Mouse (Mus musculus) erythroblast, embryonic 14.5 days (primary cell): ENCODE data around the gene Hipk1. TPM values are rescaled to one million over a fixed set of nuclear protein-coding genes. Genes with fewer than 3 reads are reported as not detected.

Experiments used
- H3K27me3 ChIP-seq: 2 replicates; pipeline ENCODE4 v1.6.1; 2012; ENCODE audit warnings: inconsistent platforms; ENCODE audit not compliant: control insufficient read depth
- H3K36me3 ChIP-seq: 2 replicates; pipeline ENCODE4 v1.6.1; 2012; ENCODE audit warnings: mild to moderate bottlenecking, inconsistent platforms; ENCODE audit not compliant: control insufficient read depth
- H3K4me1 ChIP-seq: 2 replicates; pipeline ENCODE4 v1.6.1; 2012; ENCODE audit warnings: inconsistent platforms; ENCODE audit not compliant: control insufficient read depth
- H3K4me3 ChIP-seq: replicated peaks from 2 replicates; pipeline ENCODE3; 2012; ENCODE audit warnings: moderate library complexity, mild to moderate bottlenecking, inconsistent platforms
- H3K9me3 ChIP-seq: 2 replicates; pipeline ENCODE4 v1.6.1; 2012; ENCODE audit warnings: low read length, inconsistent platforms, mixed read lengths; ENCODE audit not compliant: control insufficient read depth
- GATA1 ChIP-seq: IDR thresholded peaks from 2 replicates; pipeline ENCODE4 v1.6.1; 2012; ENCODE audit warnings: low read length, inconsistent platforms, mixed read lengths
- TAL1 ChIP-seq: IDR thresholded peaks from 3 replicates; pipeline ENCODE4 v1.6.1; 2012; ENCODE audit warnings: low read length, inconsistent platforms, mixed read lengths
- polyA plus RNA-seq: library from polyadenylated mRNA; stranded (reverse); fragments of >175 nt; gene quantifications from 2 replicates; pipeline ENCODE4 v1.2.3, GENCODE M21; 2012

The Hipk1 gene
- polyA plus RNA-seq, 1 experiment = 7.4 TPM

DNA sequence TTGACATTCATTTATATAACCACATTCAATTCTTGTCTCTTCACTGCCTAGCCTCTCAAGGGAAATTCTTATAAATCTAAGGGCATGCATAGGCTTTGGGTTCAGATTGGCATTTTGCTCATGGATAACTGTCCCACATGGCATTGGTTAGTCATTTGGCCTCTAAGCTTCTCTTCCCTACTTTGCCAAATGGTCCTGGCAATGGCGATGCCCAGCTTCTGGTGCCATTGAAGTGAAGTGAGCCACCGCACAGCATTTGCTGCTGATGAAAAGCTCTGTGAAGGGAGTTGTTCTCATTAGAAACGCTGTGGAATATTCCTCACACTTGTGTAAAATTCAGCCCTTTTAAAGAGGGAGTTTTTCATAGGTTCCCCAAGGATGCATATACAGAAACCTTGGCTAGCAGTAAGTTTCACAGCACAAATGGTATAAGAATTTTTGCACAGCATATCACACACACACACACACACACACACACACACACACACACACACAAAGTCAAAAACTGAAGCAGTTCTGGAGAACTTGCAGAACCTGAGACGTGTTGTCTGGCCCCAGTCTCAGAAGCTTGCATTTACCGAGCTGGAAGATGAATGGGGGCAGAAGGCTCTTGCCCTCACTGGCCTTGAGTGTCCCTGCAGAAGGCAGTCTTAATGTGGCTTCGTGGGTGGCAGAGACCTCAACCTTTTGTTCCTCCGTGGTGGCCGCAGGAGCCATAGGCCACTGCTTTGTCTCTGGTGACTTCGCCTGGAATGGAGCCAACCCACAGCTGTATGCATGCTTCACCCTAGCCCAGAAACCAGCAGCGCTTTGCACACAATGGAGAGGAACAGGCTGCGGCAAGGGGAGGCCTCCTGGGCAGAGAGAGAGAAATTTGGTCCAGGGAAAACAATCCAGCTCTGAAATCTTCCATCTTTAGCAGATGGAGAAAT is 75.3 kb downstream of the Hipk1 start:
- Histone ChIP-seq H3K4me1 (no peaks in the 10 kb centered on the region), H3K9me3 (no peaks in the 10 kb centered on the region), H3K36me3 (no peaks in the 10 kb centered on the region), H3K4me3 (no peak overlapping the region), H3K27me3 (no peaks in the 10 kb centered on the region)
- TF ChIP-seq TAL1 (no peak), GATA1 (no peak)

DNA sequence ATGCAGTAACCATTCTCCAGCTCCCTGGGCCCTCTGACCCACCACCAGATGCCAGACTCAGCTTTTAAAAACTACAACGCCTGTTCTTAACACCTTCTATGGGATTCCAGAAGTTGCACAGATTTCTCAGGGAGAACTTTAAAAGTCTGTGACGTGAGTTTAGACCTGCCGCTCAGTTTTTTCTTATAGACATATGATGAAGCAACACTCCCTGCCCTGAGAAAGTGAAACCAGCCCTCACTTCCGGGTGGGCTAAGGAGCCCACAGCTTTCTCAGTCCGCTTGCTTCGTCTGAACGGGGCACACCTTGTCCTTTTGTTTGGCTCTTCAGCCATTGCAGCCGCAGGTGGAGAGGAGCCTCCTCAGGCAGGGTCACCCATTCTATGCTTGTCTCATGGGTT is 76.4 kb downstream of the Hipk1 start:
- Histone ChIP-seq H3K4me1 (no peaks in the 10 kb centered on the region), H3K4me3 (no peak overlapping the region), H3K9me3 (no peaks in the 10 kb centered on the region), H3K36me3 (no peaks in the 10 kb centered on the region), H3K27me3 (no peaks in the 10 kb centered on the region)
- no peak for TF ChIP-seq TAL1
- no peak for TF ChIP-seq GATA1

DNA sequence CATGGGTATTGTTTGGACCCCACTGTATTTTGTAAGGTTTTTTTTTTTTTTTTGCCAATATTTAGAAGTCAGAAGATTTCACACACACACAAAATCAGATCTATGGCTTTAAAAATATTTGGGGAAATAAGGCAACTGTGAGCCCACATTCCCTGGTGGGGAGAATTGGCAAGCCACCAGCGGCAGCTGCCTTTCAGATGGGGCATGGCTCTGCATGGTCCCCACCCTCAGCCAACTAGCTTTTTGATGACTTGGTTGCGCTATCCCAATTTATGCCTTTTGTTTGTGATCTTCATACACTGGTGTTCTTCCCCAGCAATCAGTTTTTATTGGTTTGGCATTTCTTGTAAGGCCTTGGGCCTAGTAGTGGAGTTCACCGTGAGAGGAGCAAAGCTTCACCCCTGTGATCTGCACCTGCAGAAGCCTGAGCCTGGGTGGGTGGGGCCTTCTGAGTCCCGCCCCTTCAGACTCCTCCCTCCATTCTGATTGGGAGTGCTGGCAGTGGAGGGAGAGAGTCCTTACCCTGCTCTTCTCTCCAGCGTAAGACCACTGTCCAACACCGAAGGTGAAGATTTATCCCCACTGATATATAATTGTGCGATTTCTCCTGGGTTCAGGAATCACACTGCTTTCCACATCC is 77.0 kb downstream of the Hipk1 start:
- Histone ChIP-seq H3K4me3 (no peak overlapping the region), H3K36me3 (no peaks in the 10 kb centered on the region), H3K4me1 (no peaks in the 10 kb centered on the region), H3K27me3 (no peaks in the 10 kb centered on the region), H3K9me3 (no peaks in the 10 kb centered on the region)
- TF ChIP-seq GATA1 (no peak), TAL1 (no peak)

DNA sequence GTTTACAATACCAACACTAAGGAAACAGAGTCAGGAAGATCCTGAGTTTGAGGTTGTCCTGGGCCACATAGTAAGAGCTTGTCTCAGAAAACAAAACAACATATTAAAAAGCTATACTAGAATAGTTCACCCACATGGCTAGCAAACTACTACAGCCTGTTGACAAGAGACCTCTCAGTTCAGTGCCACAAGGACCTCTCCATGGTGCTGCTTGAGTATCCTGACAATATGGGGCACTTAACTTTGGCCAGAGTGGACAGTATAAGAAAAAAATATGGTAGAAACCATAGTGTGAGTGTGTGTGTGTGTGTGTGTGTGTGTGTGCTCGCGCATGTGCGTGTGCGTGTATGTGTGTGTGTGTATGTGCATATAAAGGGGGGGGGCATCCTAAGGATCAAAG is 79.2 kb downstream of the Hipk1 start:
- Histone ChIP-seq H3K9me3 (no peaks in the 10 kb centered on the region), H3K4me3 (no peak overlapping the region), H3K27me3 (no peaks in the 10 kb centered on the region), H3K4me1 (no peaks in the 10 kb centered on the region), H3K36me3 (no peaks in the 10 kb centered on the region)
- no peak for TF ChIP-seq TAL1
- TF ChIP-seq GATA1 = no peak

DNA sequence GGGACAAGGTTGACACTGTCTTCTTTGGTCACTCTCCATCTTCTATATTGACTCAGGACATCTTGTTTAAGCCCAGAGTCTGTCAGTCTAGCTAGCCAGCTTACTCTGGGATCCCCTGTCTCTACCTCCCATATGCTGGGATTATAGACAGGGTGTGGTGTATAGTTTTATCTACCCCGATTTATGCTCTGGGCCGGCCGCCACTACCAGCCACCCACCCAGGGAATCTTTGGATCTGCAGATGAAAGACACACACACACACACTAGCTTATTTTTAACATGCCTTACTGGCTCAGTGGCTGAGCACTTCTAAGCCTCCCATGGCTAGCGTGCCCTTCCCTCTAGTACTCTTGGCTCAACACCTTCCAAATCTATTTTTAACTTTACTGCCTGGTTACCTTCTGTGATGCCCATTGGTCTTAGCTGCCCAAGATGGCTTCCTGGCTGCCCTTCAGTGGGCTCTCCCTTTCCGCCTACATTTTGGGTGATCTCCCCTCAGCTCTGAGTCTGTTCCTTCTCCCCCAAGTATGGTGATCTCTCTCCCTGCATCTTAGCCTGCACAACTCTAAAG is 81.8 kb downstream of the Hipk1 start:
- Histone ChIP-seq H3K4me1 (no peaks in the 10 kb centered on the region), H3K27me3 (no peaks in the 10 kb centered on the region), H3K4me3 (no peak overlapping the region), H3K36me3 (no peaks in the 10 kb centered on the region), H3K9me3 (no peaks in the 10 kb centered on the region)
- no peak for TF ChIP-seq GATA1
- no peak for TF ChIP-seq TAL1

DNA sequence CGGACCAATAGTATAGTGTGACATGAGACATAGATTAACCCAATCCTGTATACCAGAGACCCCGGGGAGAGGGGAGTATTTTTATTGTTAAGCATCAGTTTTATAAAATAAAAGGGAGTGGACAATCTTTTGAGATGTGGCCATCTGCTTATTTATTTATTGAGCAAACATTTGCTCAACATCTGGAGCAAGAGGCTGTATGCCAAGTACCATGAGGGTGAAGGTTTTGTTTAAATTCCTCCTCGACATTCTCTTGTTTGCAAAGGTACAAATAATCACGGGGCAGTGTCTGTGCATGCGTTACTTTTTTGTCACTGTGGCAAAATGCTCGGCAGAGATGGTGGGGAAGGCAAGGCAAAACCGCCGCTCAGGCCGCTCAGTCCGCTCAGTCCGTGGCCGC is 85.9 kb downstream of the Hipk1 start:
- Histone ChIP-seq H3K9me3 (no peaks in the 10 kb centered on the region), H3K27me3 (no peaks in the 10 kb centered on the region), H3K4me1 (no peaks in the 10 kb centered on the region), H3K36me3 (no peaks in the 10 kb centered on the region), H3K4me3 (no peak overlapping the region)
- TF ChIP-seq GATA1 = no peak
- TF ChIP-seq TAL1 = no peak

DNA sequence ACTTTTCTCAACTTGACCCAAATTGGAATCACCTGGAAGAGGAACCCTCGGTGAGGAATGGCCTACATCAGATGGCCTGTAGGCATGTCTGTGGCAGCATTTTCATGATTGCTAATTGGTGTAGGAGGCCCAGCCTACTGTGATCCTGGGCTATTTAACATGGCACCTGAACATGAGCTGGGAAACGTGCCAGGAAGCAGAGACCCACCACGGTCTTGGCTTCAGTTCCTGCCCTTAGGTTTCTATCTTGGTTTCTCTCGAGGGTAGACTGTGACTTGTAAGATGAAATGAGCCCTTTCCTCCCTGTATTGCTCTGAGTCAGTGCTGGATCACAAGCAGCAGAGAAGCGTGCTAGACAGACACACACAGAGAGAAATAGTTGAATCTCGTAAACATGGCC is 86.7 kb downstream of the Hipk1 start:
- Histone ChIP-seq H3K4me3 (no peak overlapping the region), H3K36me3 (no peaks in the 10 kb centered on the region), H3K27me3 (no peaks in the 10 kb centered on the region), H3K4me1 (no peaks in the 10 kb centered on the region), H3K9me3 (no peaks in the 10 kb centered on the region)
- no peak for TF ChIP-seq TAL1
- TF ChIP-seq GATA1 = no peak

DNA sequence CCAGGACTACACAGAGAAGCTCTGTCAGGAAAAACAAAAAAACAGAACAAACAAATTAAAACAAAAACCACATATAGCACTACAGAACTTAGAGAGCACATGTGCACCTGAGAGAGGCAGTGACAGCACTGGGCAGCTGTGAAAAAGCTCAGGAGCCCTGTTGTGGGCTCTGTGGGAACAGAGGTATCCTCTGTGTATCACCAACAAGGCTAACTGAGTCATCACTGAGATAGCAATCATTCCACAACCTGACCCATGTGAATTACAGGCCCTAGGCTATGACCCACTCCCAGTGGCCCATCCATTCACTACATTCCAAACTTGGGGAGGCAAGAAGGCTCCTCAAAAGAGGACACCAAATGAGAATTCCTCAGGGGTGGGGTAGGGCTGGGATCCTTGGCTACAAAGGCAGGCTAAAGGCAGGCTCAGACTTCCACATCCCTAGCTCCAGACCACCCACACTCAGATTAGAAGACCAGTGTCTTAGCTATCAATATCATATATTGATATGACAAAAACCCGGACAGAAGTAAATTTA is 94.9 kb downstream of the Hipk1 start:
- Histone ChIP-seq H3K4me3 (no peak overlapping the region), H3K27me3 (no peaks in the 10 kb centered on the region), H3K9me3 (no peaks in the 10 kb centered on the region), H3K36me3 (no peaks in the 10 kb centered on the region), H3K4me1 (no peaks in the 10 kb centered on the region; the same call in 1 of the 2 replicates)
- TF ChIP-seq TAL1 = no peak
- TF ChIP-seq GATA1 = no peak

DNA sequence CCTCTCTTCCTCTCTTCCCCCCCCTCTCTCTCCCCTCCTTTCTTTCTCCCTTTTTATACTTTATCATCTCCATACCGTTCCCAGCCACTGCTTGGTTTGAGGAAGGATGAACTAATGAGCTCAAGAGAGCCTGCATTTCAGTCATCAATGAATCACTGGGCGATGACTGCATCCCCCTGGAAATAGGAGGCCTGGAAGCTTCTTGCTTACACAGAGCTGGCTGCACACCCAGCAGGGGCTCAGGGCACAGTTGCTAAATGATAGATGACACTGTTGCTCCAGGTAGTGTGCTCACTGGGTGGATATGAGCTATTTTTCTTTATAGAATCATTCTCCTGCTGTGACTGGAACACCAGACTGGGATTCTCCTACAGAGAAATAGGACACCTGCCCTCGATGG is 95.8 kb downstream of the Hipk1 start:
- Histone ChIP-seq H3K4me3 (no peak overlapping the region), H3K4me1 (no peaks in the 10 kb centered on the region; the same call in 1 of the 2 replicates), H3K9me3 (no peaks in the 10 kb centered on the region), H3K36me3 (no peaks in the 10 kb centered on the region), H3K27me3 (no peaks in the 10 kb centered on the region)
- TF ChIP-seq GATA1 (no peak), TAL1 (no peak)
